Mouse (Mus musculus) testis, adult 2 months (tissue): ENCODE measurements at regions not wholly inside any gene's neighbourhood (a gene's known extent, or its start where the extent isn't known, plus 50 kb on each side); places are given as distances from the start of the nearest gene placed in this dataset.

Source experiments
- H3K27ac ChIP-seq: fragments of 200-500 bp; 2 replicates; pipeline ENCODE4 v1.5.1; 2012; ENCODE audit warnings: low read depth, low read length; ENCODE audit not compliant: control insufficient read depth, insufficient read depth
- H3K27me3 ChIP-seq: fragments of 200-500 bp; 2 replicates; pipeline ENCODE4 v1.6.1; 2012; ENCODE audit warnings: mild to moderate bottlenecking, low read length, moderate library complexity; ENCODE audit not compliant: control insufficient read depth, insufficient read depth
- H3K36me3 ChIP-seq: fragments of 200-500 bp; 2 replicates; pipeline ENCODE4 v1.6.1; 2012; ENCODE audit warnings: mild to moderate bottlenecking, low read length; ENCODE audit not compliant: control insufficient read depth, insufficient read depth
- H3K4me1 ChIP-seq: fragments of 200-500 bp; 2 replicates; pipeline ENCODE4 v1.6.1; 2012; ENCODE audit warnings: low read length; ENCODE audit not compliant: control insufficient read depth, insufficient read depth
- H3K4me3 ChIP-seq: fragments of 200-500 bp; 2 replicates; pipeline ENCODE4 v1.5.1; 2012; ENCODE audit warnings: low read depth, mild to moderate bottlenecking, low read length, moderate library complexity, mixed read lengths; ENCODE audit not compliant: control insufficient read depth
- CTCF ChIP-seq: fragments of 200-500 bp; IDR thresholded peaks from 2 replicates; pipeline ENCODE4 v1.5.1; 2012; ENCODE audit warnings: low read depth, mild to moderate bottlenecking, inconsistent platforms, low read length, moderate library complexity; ENCODE audit not compliant: control insufficient read depth, insufficient read depth, insufficient replicate concordance
- POLR2A ChIP-seq: fragments of 200-500 bp; IDR thresholded peaks from 2 replicates; pipeline ENCODE4 v1.6.1; 2012; ENCODE audit warnings: low read depth, mild to moderate bottlenecking, inconsistent platforms, low read length, moderate library complexity; ENCODE audit not compliant: control insufficient read depth

DNA sequence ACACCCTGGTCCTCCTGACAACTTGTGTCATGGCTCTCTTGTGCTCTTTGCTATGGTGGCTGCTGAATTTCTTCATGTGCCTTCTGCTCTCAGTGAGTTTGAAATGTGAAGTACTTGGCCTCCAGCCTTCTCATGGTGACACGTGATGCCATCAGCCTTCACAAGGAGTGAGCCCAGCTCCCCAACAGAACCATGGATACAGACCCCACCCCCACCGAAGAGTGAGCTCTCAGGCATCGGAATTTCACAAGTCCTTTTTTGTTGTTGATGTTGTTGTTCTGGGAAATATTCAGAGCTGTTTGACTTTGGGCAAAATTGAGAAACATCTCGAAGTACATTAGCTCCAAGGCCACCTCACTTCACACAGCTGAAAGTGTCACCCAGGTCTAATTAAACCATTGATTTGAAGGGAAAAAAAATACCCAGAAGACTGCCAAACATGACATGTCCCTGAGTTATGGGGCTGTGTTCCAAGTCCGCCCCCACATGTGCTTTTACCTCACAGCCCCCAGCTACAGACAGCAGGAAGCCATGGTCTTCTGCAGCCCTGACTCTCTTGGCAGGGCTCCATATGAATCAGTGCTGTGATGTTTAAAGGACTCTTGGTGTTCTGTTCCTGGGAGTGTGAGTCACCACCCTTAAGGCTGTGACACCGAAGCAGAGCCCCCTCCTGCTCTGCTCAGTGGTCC is 205.2 kb upstream of the A230072I06Rik start:
- H3K27ac ChIP-seq: no peak overlapping the region
- TF ChIP-seq POLR2A: no peak
- TF ChIP-seq CTCF: no peak
- H3K27me3 ChIP-seq: no peaks in the 10 kb centered on the region
- H3K36me3 ChIP-seq: no peaks in the 10 kb centered on the region
- H3K4me3 ChIP-seq: no peak overlapping the region
- no peaks in the 10 kb centered on the region for H3K4me1 ChIP-seq

GRCm38 (mm10) chr8:12075943-12076342 is 202.7 kb upstream of the A230072I06Rik start:
- Histone ChIP-seq H3K36me3 (no peaks in the 10 kb centered on the region), H3K27me3 (no peaks in the 10 kb centered on the region), H3K27ac (no peak overlapping the region), H3K4me3 (no peak overlapping the region), H3K4me1 (no peaks in the 10 kb centered on the region)
- TF ChIP-seq CTCF: no peak
- TF ChIP-seq POLR2A: no peak

- Histone ChIP-seq H3K27ac (no peak overlapping the region), H3K4me3 (no peak overlapping the region), H3K4me1 (no peaks in the 10 kb centered on the region), H3K27me3 (no peaks in the 10 kb centered on the region), H3K36me3 (no peaks in the 10 kb centered on the region)
- TF ChIP-seq POLR2A: no peak
- no peak for TF ChIP-seq CTCF
Measured at GRCm38 (mm10) chr8:12076811-12077375, 201.7 kb upstream of the A230072I06Rik start.

- no peak overlapping the region for H3K4me3 ChIP-seq
- no peaks in the 10 kb centered on the region for H3K36me3 ChIP-seq
- H3K4me1 ChIP-seq: no peaks in the 10 kb centered on the region
- TF ChIP-seq CTCF: no peak
- TF ChIP-seq POLR2A: no peak
- no peak overlapping the region for H3K27ac ChIP-seq
- no peaks in the 10 kb centered on the region for H3K27me3 ChIP-seq
Measured at GRCm38 (mm10) chr8:12077896-12078295, 200.7 kb upstream of the A230072I06Rik start.

GRCm38 (mm10) chr8:12078679-12079566 is 199.7 kb upstream of the A230072I06Rik start:
- H3K4me3 ChIP-seq: no peak overlapping the region
- no peaks in the 10 kb centered on the region for H3K4me1 ChIP-seq
- no peaks in the 10 kb centered on the region for H3K27me3 ChIP-seq
- H3K27ac ChIP-seq: no peak overlapping the region
- no peak for TF ChIP-seq CTCF
- H3K36me3 ChIP-seq: no peaks in the 10 kb centered on the region

DNA sequence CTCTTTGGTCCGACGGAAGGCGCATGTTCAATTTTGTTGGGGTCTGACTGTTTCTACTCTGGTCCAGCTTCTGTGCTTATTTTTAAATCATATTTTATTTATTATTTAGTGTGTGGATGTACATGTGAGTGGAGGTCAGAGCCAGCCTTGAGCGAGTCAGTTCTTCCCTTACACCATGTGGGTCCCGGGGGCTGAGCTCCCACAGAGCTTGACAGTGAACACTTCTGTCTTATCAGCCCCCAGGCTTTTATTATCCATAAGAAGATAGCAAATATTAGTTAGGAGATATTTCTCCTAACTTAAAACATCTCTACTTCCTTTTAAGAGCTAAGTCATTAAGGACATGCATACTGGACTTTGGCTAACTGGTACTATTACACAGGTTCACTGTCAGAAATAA is 197.1 kb upstream of the A230072I06Rik start:
- no peak overlapping the region for H3K27ac ChIP-seq
- H3K4me1 ChIP-seq: no peaks in the 10 kb centered on the region
- H3K27me3 ChIP-seq: no peaks in the 10 kb centered on the region
- TF ChIP-seq CTCF: no peak
- no peak overlapping the region for H3K4me3 ChIP-seq
- H3K36me3 ChIP-seq: no peaks in the 10 kb centered on the region

- no peaks in the 10 kb centered on the region for H3K36me3 ChIP-seq
- H3K4me3 ChIP-seq: no peak overlapping the region
- no peaks in the 10 kb centered on the region for H3K4me1 ChIP-seq
- H3K27me3 ChIP-seq: no peaks in the 10 kb centered on the region
- H3K27ac ChIP-seq: no peak overlapping the region
- TF ChIP-seq POLR2A (no peak), CTCF (no peak)
Measured at GRCm38 (mm10) chr8:12087192-12087800, 191.3 kb upstream of the A230072I06Rik start.
